Mouse (Mus musculus) intestine, embryonic 14.5 days (tissue): Measurements from ENCODE around the gene Ston2. TPM values are rescaled to one million over a fixed set of nuclear protein-coding genes. Genes with fewer than 3 reads are reported as not detected.
A peak's percentile ranks its signal among the peaks of the same experiment; 100 is the strongest.

Source experiments
- ATAC-seq: fragments of 200-750 bp; cut with Nextera tagmentation; replicated peaks from 2 replicates; pipeline ENCODE4 v1.8.0; 2017; ENCODE audit warnings: low read depth, moderate number of reproducible peaks, moderate TSS enrichment, moderate library complexity; ENCODE audit not compliant: low FRiP score, low TSS enrichment
- DNase-seq: peaks from one replicate; pipeline ENCODE4 v3.0.0-alpha.2; 2018; ENCODE audit warnings: low spot score
- H3K27ac ChIP-seq: fragments of 300-500 bp; sonication (generic); 2 replicates; pipeline ENCODE4 v1.5.1; 2014; ENCODE audit warnings: low read depth, mild to moderate bottlenecking, control low read depth
- H3K27me3 ChIP-seq: fragments of 300-500 bp; sonication (generic); replicated peaks from 2 replicates; pipeline ENCODE4 v1.6.1; 2014; ENCODE audit warnings: low read length, control low read depth; ENCODE audit not compliant: control insufficient read depth, insufficient read depth
- H3K36me3 ChIP-seq: fragments of 300-500 bp; sonication (generic); 2 replicates; pipeline ENCODE4 v1.6.1; 2014; ENCODE audit warnings: low read length, control low read depth; ENCODE audit not compliant: control insufficient read depth, insufficient read depth
- H3K4me1 ChIP-seq: fragments of 300-500 bp; sonication (generic); replicated peaks from 2 replicates; pipeline ENCODE4 v1.6.1; 2014; ENCODE audit warnings: low read length, control low read depth, mixed read lengths; ENCODE audit not compliant: control insufficient read depth, insufficient read depth
- H3K4me2 ChIP-seq: fragments of 300-500 bp; sonication (generic); 2 replicates; pipeline ENCODE4 v1.6.1; 2014; ENCODE audit warnings: low read length
- H3K4me3 ChIP-seq: fragments of 300-500 bp; sonication (generic); 2 replicates; pipeline ENCODE4 v1.5.1; 2014; ENCODE audit warnings: low read depth, low read length, control low read depth, mixed read lengths
- H3K9ac ChIP-seq: fragments of 300-500 bp; sonication (generic); 2 replicates; pipeline ENCODE4 v1.6.1; 2014; ENCODE audit warnings: mild to moderate bottlenecking, low read length
- H3K9me3 ChIP-seq: fragments of 300-500 bp; sonication (generic); 2 replicates; pipeline ENCODE4 v1.6.1; 2016; ENCODE audit warnings: low read length, control low read depth; ENCODE audit not compliant: control insufficient read depth
- WGBS: fragments of 180-500 bp; shearing (Covaris S2); extraction: QIAGEN DNeasy Blood & Tissue Kit; methylation state at CpG from one replicate; pipeline ENCODE4 v1.1.7; 2014; 5-methylcytosine and 5-hydroxymethylcytosine counted together
- polyA plus RNA-seq: library from polyadenylated mRNA; unstranded; fragments of >200 nt; fragmentation: Nextera tagmentation; extraction: Ambion mirVana; gene quantifications from 2 replicates; pipeline ENCODE4 v1.2.1, GENCODE M21; 2014

Gene Ston2
- polyA plus RNA-seq, 1 experiment from 2014 or later, result 7.3 TPM

- H3K36me3 ChIP-seq, result no peaks in the 10 kb centered on the region
- DNase-seq (no peak), ATAC-seq (peak; percentile 24; the same call in 1 of the 2 replicates)
- no peaks in the 10 kb centered on the region for H3K4me1 ChIP-seq
- 76% methylated on average over 4 of the region's 4 CpGs for WGBS
- no peak overlapping the region for H3K4me3 ChIP-seq
- no peak overlapping the region for H3K4me2 ChIP-seq
- no peaks in the 10 kb centered on the region for H3K27me3 ChIP-seq
- H3K9me3 ChIP-seq, result no peaks in the 10 kb centered on the region
- no peak overlapping the region for H3K27ac ChIP-seq
- H3K9ac ChIP-seq, result no peak overlapping the region
These were observed 92.0 kb downstream of the Ston2 start for GRCm38 (mm10) chr12:91696231-91696630.

- Histone ChIP-seq H3K4me2 (no peak overlapping the region), H3K9ac (no peak overlapping the region), H3K27ac (no peak overlapping the region), H3K4me3 (no peak overlapping the region), H3K36me3 (no peaks in the 10 kb centered on the region), H3K9me3 (no peaks in the 10 kb centered on the region), H3K4me1 (no peaks in the 10 kb centered on the region), H3K27me3 (no peaks in the 10 kb centered on the region)
- WGBS, result 82% methylated on average over 4 of the region's 4 CpGs
- ATAC-seq (no peak), DNase-seq (no peak)
These were observed 92.4 kb downstream of the Ston2 start for GRCm38 (mm10) chr12:91695761-91696160.

- Histone ChIP-seq H3K27me3 (no peaks in the 10 kb centered on the region), H3K36me3 (no peaks in the 10 kb centered on the region), H3K9me3 (no peaks in the 10 kb centered on the region), H3K4me2 (no peak overlapping the region), H3K4me3 (no peak overlapping the region), H3K4me1 (no peaks in the 10 kb centered on the region), H3K9ac (no peak overlapping the region), H3K27ac (no peak overlapping the region)
- DNase-seq (no peak), ATAC-seq (no peak)
- WGBS, result 61% methylated on average over 4 of the region's 4 CpGs
These were observed 93.4 kb downstream of the Ston2 start for GRCm38 (mm10) chr12:91694748-91695147.

GRCm38 (mm10) chr12:91693566-91693965 is 94.6 kb downstream of the Ston2 start:
- ATAC-seq, result no peak
- Histone ChIP-seq H3K4me2 (no peak overlapping the region), H3K9ac (no peak overlapping the region), H3K36me3 (no peaks in the 10 kb centered on the region), H3K27me3 (no peaks in the 10 kb centered on the region), H3K9me3 (no peaks in the 10 kb centered on the region), H3K4me3 (no peak overlapping the region), H3K4me1 (no peaks in the 10 kb centered on the region), H3K27ac (no peak overlapping the region)
- no peak for DNase-seq
- 70% methylated on average over 7 of the region's 7 CpGs for WGBS

- Histone ChIP-seq H3K9ac (no peak overlapping the region), H3K36me3 (no peaks in the 10 kb centered on the region), H3K4me1 (no peaks in the 10 kb centered on the region), H3K27ac (no peak overlapping the region), H3K9me3 (no peaks in the 10 kb centered on the region), H3K4me2 (no peak overlapping the region), H3K27me3 (no peaks in the 10 kb centered on the region), H3K4me3 (no peak overlapping the region)
- 59% methylated on average over 3 of the region's 3 CpGs for WGBS
- no peak for DNase-seq
- no peak for ATAC-seq
These were observed 95.2 kb downstream of the Ston2 start for GRCm38 (mm10) chr12:91692991-91693390.

GRCm38 (mm10) chr12:91685674-91686290 is 102.4 kb downstream of the Ston2 start:
- Histone ChIP-seq H3K36me3 (no peaks in the 10 kb centered on the region), H3K4me3 (0 out of 2 replicates have a peak overlapping the region, but pooled peaks have one; percentile 4), H3K9ac (no peak overlapping the region), H3K4me1 (peaks cover 27% of the 10 kb centered on the region), H3K9me3 (no peaks in the 10 kb centered on the region), H3K27ac (no peak overlapping the region), H3K4me2 (peak overlapping the region; percentile 37), H3K27me3 (no peaks in the 10 kb centered on the region)
- 12% methylated on average over 13 of the region's 13 CpGs for WGBS
- peak; percentile 78 for ATAC-seq
- DNase-seq, result peak; percentile 66

GRCm38 (mm10) chr12:91684840-91685415 is 103.3 kb downstream of the Ston2 start:
- Histone ChIP-seq H3K9ac (no peak overlapping the region), H3K27ac (0 out of 2 replicates have a peak overlapping the region, but pooled peaks have one; percentile 8), H3K4me3 (no peak overlapping the region), H3K9me3 (no peaks in the 10 kb centered on the region), H3K4me2 (peak overlapping the region; percentile 37), H3K36me3 (no peaks in the 10 kb centered on the region), H3K27me3 (no peaks in the 10 kb centered on the region), H3K4me1 (peaks cover 27% of the 10 kb centered on the region)
- whole genome bisulfite sequencing, result 38% methylated on average over 11 of the region's 11 CpGs
- no peak for ATAC-seq
- no peak for DNase-seq

- WGBS, result 21% methylated on average over 15 of the region's 15 CpGs
- no peak overlapping the region for H3K4me3 ChIP-seq
- H3K9ac ChIP-seq, result no peak overlapping the region
- ATAC-seq (no peak; the same call in 1 of the 2 replicates), DNase-seq (no peak)
- no peaks in the 10 kb centered on the region for H3K27me3 ChIP-seq
- no peaks in the 10 kb centered on the region for H3K9me3 ChIP-seq
- peak overlapping the region; percentile 18 for H3K4me2 ChIP-seq
- H3K36me3 ChIP-seq, result no peaks in the 10 kb centered on the region
- H3K27ac ChIP-seq, result no peak overlapping the region
- H3K4me1 ChIP-seq, result peaks cover 30% of the 10 kb centered on the region
These were observed 103.9 kb downstream of the Ston2 start for GRCm38 (mm10) chr12:91684101-91684839.
